Comparison of ENCODE assay signal across 14 mouse cellular contexts in the genomic region with DNA sequence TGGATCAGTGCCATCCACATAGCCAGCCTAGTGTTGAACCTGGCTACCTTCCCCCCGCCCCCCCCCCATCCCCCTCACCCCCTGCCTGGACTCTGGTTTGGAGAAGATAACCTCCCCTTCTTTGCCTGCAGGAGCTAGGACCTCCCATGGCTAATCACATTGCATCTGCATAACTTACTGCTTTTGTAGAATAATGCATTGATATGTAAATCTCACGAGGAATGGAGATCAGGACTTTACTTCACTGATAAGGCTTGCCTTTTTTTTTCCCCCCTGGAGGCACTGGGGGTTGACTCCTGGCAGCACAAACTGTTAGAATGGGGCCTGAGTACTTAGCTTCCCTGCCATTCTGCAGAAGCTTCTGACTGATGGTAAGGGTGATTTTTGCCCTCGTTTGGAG. TPM values are rescaled to one million over a fixed set of nuclear protein-coding genes. Genes with fewer than 3 reads are reported as not detected.
DNase-seq lines count a peak whose midpoint lies in the region; ATAC-seq and TF ChIP-seq lines count a peak whose summit lies in the region.
"Had no signal": no experiment of that assay in that cellular context is flagged by ENCODE, and none has a peak within 500 bp of the region (broad histone marks: within the 10 kb centered on the region; RNA-seq: fewer than 3 reads in every experiment).

No protein-coding gene starts in this region.

- no peak for TF ChIP-seq CTCF in liver, postnatal 0 days (IDR thresholded peaks at IDR 0.05; ENCODE audit: low read depth)
- TF ChIP-seq CTCF in MEL (IDR thresholded peaks at IDR 0.05 in 2 of 3, conservative IDR thresholded peaks at IDR 0.05 in 1 of 3; ENCODE audit: control insufficient read depth in 1 of 3, insufficient read depth in 1 of 3, low read depth in 2 of 3, low read length in 3 of 3, poor library complexity in 1 of 3, severe bottlenecking in 1 of 3), result no peak
- no peak for TF ChIP-seq CTCF in liver, embryonic 14.5 days (IDR thresholded peaks at IDR 0.05; ENCODE audit: low read depth)

- H3K27me3 ChIP-seq in forebrain, embryonic 14.5 days (replicated peaks; ENCODE audit: control insufficient read depth, insufficient read depth, low read length), result no peaks in the 10 kb centered on the region
- H3K27me3 ChIP-seq in forebrain, embryonic 15.5 days, result no peaks in the 10 kb centered on the region
- H3K27me3 ChIP-seq in liver, postnatal 0 days (ENCODE audit: insufficient read depth, low read length), result no peaks in the 10 kb centered on the region
- H3K27me3 ChIP-seq in MEL (ENCODE audit: control insufficient read depth in 1 of 2, insufficient read depth in 2 of 2, low read length in 2 of 2), result no peaks in the 10 kb centered on the region
- no peaks in the 10 kb centered on the region for H3K27me3 ChIP-seq in liver, embryonic 14.5 days (ENCODE audit: control insufficient read depth, insufficient read depth, low read length)
- H3K27me3 ChIP-seq: stomach, embryonic 15.5 days had no signal

- H3K9me3 ChIP-seq in forebrain, embryonic 14.5 days (replicated peaks; ENCODE audit: control insufficient read depth, low read length), result no peaks in the 10 kb centered on the region
- no peaks in the 10 kb centered on the region for H3K9me3 ChIP-seq in forebrain, embryonic 15.5 days
- no peaks in the 10 kb centered on the region for H3K9me3 ChIP-seq in liver, postnatal 0 days (ENCODE audit: low read length)
- H3K9me3 ChIP-seq in MEL (replicated peaks; ENCODE audit: insufficient read depth, low read length), result no peaks in the 10 kb centered on the region
- no peaks in the 10 kb centered on the region for H3K9me3 ChIP-seq in liver, embryonic 14.5 days (ENCODE audit: control insufficient read depth, low read length)
- H3K9me3 ChIP-seq: embryonic facial prominence, embryonic 10.5 days; stomach, embryonic 15.5 days had no signal

- 6% methylated on average over 3 of the region's 3 CpGs for WGBS in forebrain, embryonic 14.5 days
- 4% methylated on average over 3 of the region's 3 CpGs for whole genome bisulfite sequencing in forebrain, embryonic 15.5 days
- 27% methylated on average over 3 of the region's 3 CpGs for WGBS in liver, postnatal 0 days (ENCODE audit: insufficient replicate concordance)
- 11% methylated on average over 3 of the region's 3 CpGs for WGBS in liver, embryonic 14.5 days (ENCODE audit: insufficient replicate concordance)

- H3K36me3 ChIP-seq in forebrain, embryonic 14.5 days (ENCODE audit: control insufficient read depth, insufficient read depth, low read length), result no peaks in the 10 kb centered on the region
- H3K36me3 ChIP-seq in forebrain, embryonic 15.5 days, result no peaks in the 10 kb centered on the region
- no peaks in the 10 kb centered on the region for H3K36me3 ChIP-seq in liver, postnatal 0 days (replicated peaks; ENCODE audit: insufficient read depth, low read length)
- peaks cover 0 to 58% of the 10 kb centered on the region in 2 experiments; a peak in 2 of 4 replicates for H3K36me3 ChIP-seq in MEL (ENCODE audit: control insufficient read depth in 1 of 2, insufficient read depth in 2 of 2, low read length in 2 of 2)
- no peaks in the 10 kb centered on the region for H3K36me3 ChIP-seq in liver, embryonic 14.5 days (replicated peaks; ENCODE audit: control insufficient read depth, insufficient read depth, low read depth)
- H3K36me3 ChIP-seq: embryonic facial prominence, embryonic 10.5 days; stomach, embryonic 15.5 days had no signal

- no peak overlapping the region for H3K27ac ChIP-seq in forebrain, embryonic 14.5 days (ENCODE audit: low read depth, low read length)
- no peak overlapping the region for H3K27ac ChIP-seq in forebrain, embryonic 15.5 days (replicated peaks)
- no peak overlapping the region for H3K27ac ChIP-seq in liver, postnatal 0 days (ENCODE audit: low read depth)
- H3K27ac ChIP-seq in MEL (ENCODE audit: control insufficient read depth, low read depth, low read length), result no peak overlapping the region
- no peak overlapping the region for H3K27ac ChIP-seq in liver, embryonic 14.5 days
- H3K27ac ChIP-seq: embryonic facial prominence, embryonic 10.5 days; stomach, embryonic 15.5 days had no signal

- H3K79me2 ChIP-seq in MEL (ENCODE audit: control insufficient read depth, insufficient read depth, low read length, poor library complexity), result peaks cover 26% of the 10 kb centered on the region

- H3K4me3 ChIP-seq in forebrain, embryonic 14.5 days (ENCODE audit: low read depth, low read length), result no peak overlapping the region
- no peak overlapping the region for H3K4me3 ChIP-seq in forebrain, embryonic 15.5 days
- no peak overlapping the region for H3K4me3 ChIP-seq in liver, postnatal 0 days (ENCODE audit: low read depth, low read length)
- H3K4me3 ChIP-seq in MEL (ENCODE audit: control insufficient read depth in 1 of 2, insufficient read depth in 1 of 2, low read depth in 2 of 2, low read length in 2 of 2), result no peak overlapping the region
- H3K4me3 ChIP-seq in liver, embryonic 14.5 days (ENCODE audit: insufficient read depth in 1 of 2, low read depth in 2 of 2, low read length in 2 of 2), result no peak overlapping the region
- H3K4me3 ChIP-seq: embryonic facial prominence, embryonic 10.5 days; stomach, embryonic 15.5 days had no signal

- TF ChIP-seq EP300 in liver, postnatal 0 days (IDR thresholded peaks at IDR 0.05; ENCODE audit: low read depth), result no peak
- TF ChIP-seq EP300 in MEL (IDR thresholded peaks at IDR 0.05; ENCODE audit: low read depth in 1 of 2, low read length in 2 of 2), result peak in 1 of 2 experiments; percentile 16; a peak in 1 of 4 replicates
- no peak for TF ChIP-seq EP300 in liver, embryonic 14.5 days (IDR thresholded peaks at IDR 0.05; ENCODE audit: low read depth)

- TF ChIP-seq POLR2A in MEL (IDR thresholded peaks at IDR 0.05; ENCODE audit: control insufficient read depth in 1 of 2, insufficient read depth in 1 of 2, low read depth in 1 of 2, low read length in 2 of 2, poor library complexity in 1 of 2), result no peak

- TF ChIP-seq RAD21 in MEL (IDR thresholded peaks at IDR 0.05; ENCODE audit: low read depth, low read length), result no peak

- peak; percentile 33 for DNase-seq in forebrain, embryonic 14.5 days (ENCODE audit: low spot score)
- DNase-seq in liver (peak; percentile 23), MEL (ENCODE audit: low read depth, low spot score) (no peak)
- no peak for DNase-seq in liver, postnatal 0 days
- DNase-seq in liver, embryonic 14.5 days (ENCODE audit: low read depth in 3 of 3, low spot score in 3 of 3), result no peak
- DNase-seq in heart, adult 11 months, result no peak
- DNase-seq in retina, embryonic 14.5 days (ENCODE audit: low spot score), result no peak
- DNase-seq: gastrocnemius, postnatal 10 days; heart, postnatal 10 days; right cerebral cortex, adult 18-20 months; spleen, adult 18-20 months had no signal

- H3K4me1 ChIP-seq in forebrain, embryonic 14.5 days (ENCODE audit: control insufficient read depth, insufficient read depth, low read length), result peaks cover 14% of the 10 kb centered on the region
- H3K4me1 ChIP-seq in forebrain, embryonic 15.5 days, result peaks cover 20% of the 10 kb centered on the region
- peaks cover 41% of the 10 kb centered on the region for H3K4me1 ChIP-seq in liver, postnatal 0 days (ENCODE audit: insufficient read depth)
- peaks cover 42 to 48% of the 10 kb centered on the region in 2 experiments for H3K4me1 ChIP-seq in MEL (ENCODE audit: control insufficient read depth in 1 of 2, insufficient read depth in 2 of 2, low read length in 2 of 2)
- peaks cover 22 to 36% of the 10 kb centered on the region in 2 experiments for H3K4me1 ChIP-seq in liver, embryonic 14.5 days (replicated peaks; ENCODE audit: control insufficient read depth in 2 of 2, insufficient read depth in 2 of 2, low read length in 1 of 2)

- no peak overlapping the region for H3K4me2 ChIP-seq in forebrain, embryonic 14.5 days (ENCODE audit: low read length)
- no peak overlapping the region for H3K4me2 ChIP-seq in forebrain, embryonic 15.5 days (replicated peaks)
- no peak overlapping the region for H3K4me2 ChIP-seq in liver, postnatal 0 days (ENCODE audit: low read depth, low read length)
- H3K4me2 ChIP-seq in liver, embryonic 14.5 days (ENCODE audit: low read depth), result peak overlapping the region; percentile 39; the same call in 1 of the 2 replicates
- H3K4me2 ChIP-seq: stomach, embryonic 15.5 days had no signal

- ATAC-seq in forebrain, embryonic 14.5 days, result no peak; the same call in 1 of the 2 replicates
- no peak for ATAC-seq in forebrain, embryonic 15.5 days (replicated peaks)
- ATAC-seq in liver, postnatal 0 days, result no peak
- ATAC-seq in liver, embryonic 14.5 days (ENCODE audit: insufficient read depth), result peak; percentile 49; the same call in 1 of the 2 replicates

- H3K9ac ChIP-seq in forebrain, embryonic 14.5 days (ENCODE audit: low read length), result no peak overlapping the region
- H3K9ac ChIP-seq in forebrain, embryonic 15.5 days (replicated peaks), result no peak overlapping the region
- no peak overlapping the region for H3K9ac ChIP-seq in liver, postnatal 0 days (replicated peaks)
- H3K9ac ChIP-seq in MEL (ENCODE audit: control insufficient read depth, low read depth, low read length, poor library complexity, severe bottlenecking), result no peak overlapping the region
- no peak overlapping the region for H3K9ac ChIP-seq in liver, embryonic 14.5 days (replicated peaks)
- H3K9ac ChIP-seq: stomach, embryonic 15.5 days had no signal

TF ChIP-seq in MEL, 35 proteins besides CTCF, POLR2A, EP300 and RAD21 (continues in another document):
- TF ChIP-seq ETS1 (IDR thresholded peaks at IDR 0.05; ENCODE audit: low read depth, low read length), result 0 out of 2 replicates have a peak, but pooled peaks have one; percentile 21
- peak; percentile 81 for TF ChIP-seq ZNF384 (IDR thresholded peaks at IDR 0.05; ENCODE audit: low read depth, low read length)
- TF ChIP-seq TBP (IDR thresholded peaks at IDR 0.05; ENCODE audit: low read depth, low read length), result no peak
- peak; percentile 40; the same call in 1 of the 2 replicates for TF ChIP-seq GATA1 (IDR thresholded peaks at IDR 0.05; ENCODE audit: low read depth, low read length)
- TF ChIP-seq ZKSCAN1 (IDR thresholded peaks at IDR 0.05; ENCODE audit: low read depth, low read length), result no peak
- no peak for TF ChIP-seq POLR2AphosphoS5 (IDR thresholded peaks at IDR 0.05; ENCODE audit: borderline replicate concordance, low read depth, low read length)
- no peak for TF ChIP-seq MAZ (IDR thresholded peaks at IDR 0.05; ENCODE audit: low read depth, low read length)
- TF ChIP-seq MEF2A (IDR thresholded peaks at IDR 0.05; ENCODE audit: extremely low read depth, insufficient replicate concordance, low read depth, low read length, poor library complexity, severe bottlenecking), result no peak

RNA-seq across cellular contexts. Expression of gene Znrf2, which starts 36.0 kb away (rescaled TPM):
- polyA plus RNA-seq in forebrain, embryonic 14.5 days (2014; fragmentation: Nextera tagmentation; extraction: Ambion mirVana), result 16.5 and 17.9 TPM in 2 replicates
- polyA plus RNA-seq in forebrain, embryonic 15.5 days (2015; fragmentation: Nextera tagmentation; extraction: Ambion mirVana), result 18.4 and 22.0 TPM in 2 replicates
- polyA plus RNA-seq in liver, postnatal 0 days (2015; fragmentation: Nextera tagmentation; extraction: Ambion mirVana), result 4.4 and 4.9 TPM in 2 replicates
- total RNA-seq in MEL (2012; rRNA removed), result 21.3 and 24.2 TPM in 2 replicates
- 10 to 100 TPM in 1 of 2 experiments, not detected in 1; 16.1 TPM for polyA plus RNA-seq in MEL (2012; ENCODE audit: insufficient read depth in 1 of 2, insufficient read length in 2 of 2, low read depth in 1 of 2, low replicate concordance in 2 of 2, missing spikeins in 1 of 2)
- polyA plus RNA-seq in liver, embryonic 14.5 days (2012; rRNA removed), result 2.5 and 3.3 TPM in 2 replicates
- 2.1 and 2.2 TPM in 2 replicates for polyA plus RNA-seq in liver, embryonic 14.5 days (2014; fragmentation: Nextera tagmentation; extraction: Ambion mirVana)

Comparison
In these comparisons a context has a peak if more than half of its experiments do, and no peak if none do; other contexts are left out.
1. DNase-seq: peak in forebrain, embryonic 14.5 days (single experiment) and liver (single experiment); none in liver, postnatal 0 days (single experiment), MEL (single experiment), liver, embryonic 14.5 days (0 of 3), heart, adult 11 months (single experiment) and retina, embryonic 14.5 days (single experiment).